Mouse (Mus musculus) hematopoietic multipotent progenitor cell, adult 10-12 weeks (in vitro differentiated cells): ENCODE measurements around the gene Ccnd2. TPM values are rescaled to one million over a fixed set of nuclear protein-coding genes. Genes with fewer than 3 reads are reported as not detected.

Experiments used
- polyA plus RNA-seq: library from polyadenylated mRNA; stranded (reverse); fragments of >175 nt; gene quantifications from 2 replicates; pipeline ENCODE4 v1.2.3, GENCODE M21; 2012; ENCODE audit warnings: low replicate concordance

Ccnd2 gene
- 92.5 and 268 TPM in 2 replicates for polyA plus RNA-seq

DNA sequence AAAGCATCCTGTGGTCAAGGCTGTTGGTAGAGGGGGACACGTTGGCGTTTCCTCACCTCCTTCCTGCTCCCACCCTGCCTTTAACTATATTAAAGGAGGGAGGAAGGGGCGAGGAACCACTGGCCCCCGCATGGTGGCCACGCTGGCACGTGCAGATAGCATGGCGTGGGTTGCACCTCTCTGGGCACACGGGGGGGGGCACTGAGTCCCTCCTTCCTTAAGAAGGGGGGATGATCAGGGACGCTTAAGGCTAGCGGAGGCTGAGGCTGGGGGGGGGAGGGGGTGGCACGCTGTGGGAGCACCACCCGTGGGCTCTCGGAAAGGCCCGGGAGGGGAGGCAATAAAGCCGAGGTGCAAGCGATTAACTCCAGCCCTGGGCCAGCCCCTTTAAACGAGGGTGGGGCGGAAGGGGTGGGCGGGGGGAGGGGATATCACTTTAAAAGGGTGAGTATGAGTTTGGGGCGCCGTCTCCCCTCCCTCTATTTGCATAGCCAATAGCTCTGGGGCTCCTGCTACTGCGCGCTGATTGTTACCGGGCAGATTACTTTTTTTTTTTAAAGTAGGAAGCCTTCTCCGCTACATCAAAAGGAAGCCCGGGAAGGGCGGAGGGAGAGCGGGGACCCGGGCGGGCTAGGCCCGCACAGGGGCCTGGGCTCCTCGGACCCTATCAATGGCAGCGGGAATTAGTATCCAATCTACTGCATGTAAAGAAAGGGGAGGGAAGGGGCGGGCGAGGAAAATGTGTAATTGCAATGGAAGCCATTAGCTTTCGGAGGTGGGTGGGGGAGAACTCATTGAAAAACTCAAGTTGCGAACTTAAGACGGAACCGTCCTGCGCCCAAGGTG, at the start of gene Ccnd2:
Gene Ccnd2, minus strand, starts transcription at position 88 of the 846 bp plus-strand sequence.

DNA sequence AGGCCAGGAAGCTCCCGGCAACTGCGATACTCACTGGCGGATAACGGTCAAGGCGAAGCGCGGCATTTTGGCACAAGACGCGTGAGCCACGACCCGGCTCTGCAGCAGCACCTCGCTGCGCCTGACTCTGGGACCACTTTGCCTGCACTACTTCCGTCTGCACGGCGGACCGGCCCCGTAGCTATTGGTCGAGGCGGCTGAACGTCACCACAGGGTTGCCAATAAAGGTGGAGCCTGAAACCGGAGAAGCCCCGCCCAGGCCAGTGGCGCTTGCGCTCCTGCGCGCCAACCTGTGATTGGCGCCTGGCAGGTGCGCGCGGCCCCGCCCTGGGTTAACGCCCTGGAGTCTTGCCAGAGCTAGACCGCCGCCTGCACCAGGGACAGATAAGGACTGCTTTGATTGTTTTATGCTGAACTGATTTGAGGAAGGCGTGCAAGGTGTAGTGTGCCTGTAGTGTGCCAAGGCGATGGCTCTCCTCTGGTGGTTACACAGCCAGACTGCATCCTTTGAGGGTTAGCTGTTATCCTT, 42.5 kb downstream of the Ccnd2 start, which contains the start of gene Tigar:
Gene Tigar, minus strand, starts transcription at position 156 of the 529 bp plus-strand sequence.

Other genes starting within 250 kb of the Ccnd2 start
- 0.26 and 0.34 TPM in 2 replicates for gene Dyrk4, start 230.4 kb downstream of the Ccnd2 start, polyA plus RNA-seq
- 0.38 and 6.8 TPM in 2 replicates for gene Rad51ap1, start 212.6 kb downstream of the Ccnd2 start, polyA plus RNA-seq
- 4.9 and 5.0 TPM in 2 replicates for gene D6Wsu163e, start 212.2 kb downstream of the Ccnd2 start, polyA plus RNA-seq
- gene Fgf6, start 136.6 kb downstream of the Ccnd2 start, polyA plus RNA-seq = not detected in 2 replicates
- 0.06 and 0.08 TPM in 2 replicates for gene Fgf23, start 79.3 kb downstream of the Ccnd2 start, polyA plus RNA-seq
- gene Tigar, start 42.6 kb downstream of the Ccnd2 start, polyA plus RNA-seq = 3.2 and 4.6 TPM in 2 replicates